Mouse (Mus musculus): ENCODE data around the gene Hmcn2. TPM values are rescaled to one million over a fixed set of nuclear protein-coding genes. Genes with fewer than 3 reads are reported as not detected.

The Hmcn2 gene
- polyA plus RNA-seq, 1 experiment = 4.1 TPM

GRCm38 (mm10) chr2:31446456-31446855 lies 132.2 kb downstream of the Hmcn2 start:
- no peaks in the 10 kb centered on the region for H3K36me3 ChIP-seq (ENCODE audit: control insufficient read depth, insufficient read depth, low read length)
- TF ChIP-seq POLR2A (IDR thresholded peaks at IDR 0.05; ENCODE audit: control insufficient read depth, low read depth, low read length) (no peak), CTCF (IDR thresholded peaks at IDR 0.05; ENCODE audit: control insufficient read depth, insufficient read depth, insufficient replicate concordance, low read depth, low read length) (no peak)
- H3K27me3 ChIP-seq (ENCODE audit: control insufficient read depth, insufficient read depth, low read length) = no peaks in the 10 kb centered on the region
- H3K27ac ChIP-seq (ENCODE audit: control insufficient read depth, insufficient read depth, low read depth, low read length) = no peak overlapping the region
- no peaks in the 10 kb centered on the region for H3K4me1 ChIP-seq (ENCODE audit: control insufficient read depth, insufficient read depth, low read length)
- no peak overlapping the region for H3K4me3 ChIP-seq (ENCODE audit: control insufficient read depth, low read depth, low read length)

- no peaks in the 10 kb centered on the region for H3K4me1 ChIP-seq (ENCODE audit: control insufficient read depth, insufficient read depth, low read length)
Measured at GRCm38 (mm10) chr2:31447536-31447935, 133.3 kb downstream of the Hmcn2 start.

GRCm38 (mm10) chr2:31448756-31449440 lies 134.7 kb downstream of the Hmcn2 start:
- no peak for TF ChIP-seq CTCF (IDR thresholded peaks at IDR 0.05; ENCODE audit: control insufficient read depth, insufficient read depth, insufficient replicate concordance, low read depth, low read length)
- no peak for TF ChIP-seq POLR2A (IDR thresholded peaks at IDR 0.05; ENCODE audit: control insufficient read depth, low read depth, low read length)
- Histone ChIP-seq H3K27ac (ENCODE audit: control insufficient read depth, insufficient read depth, low read depth, low read length) (no peak overlapping the region), H3K4me3 (ENCODE audit: control insufficient read depth, low read depth, low read length) (no peak overlapping the region), H3K36me3 (ENCODE audit: control insufficient read depth, insufficient read depth, low read length) (no peaks in the 10 kb centered on the region), H3K4me1 (ENCODE audit: control insufficient read depth, insufficient read depth, low read length) (no peaks in the 10 kb centered on the region; the same call in 1 of the 2 replicates), H3K27me3 (ENCODE audit: control insufficient read depth, insufficient read depth, low read length) (no peaks in the 10 kb centered on the region)

More at GRCm38 (mm10) chr2:31447536-31447935, 133.3 kb downstream of the Hmcn2 start:
- Histone ChIP-seq H3K36me3 (ENCODE audit: control insufficient read depth, insufficient read depth, low read length) (no peaks in the 10 kb centered on the region), H3K27me3 (ENCODE audit: control insufficient read depth, insufficient read depth, low read length) (no peaks in the 10 kb centered on the region), H3K4me3 (ENCODE audit: control insufficient read depth, low read depth, low read length) (no peak overlapping the region), H3K27ac (ENCODE audit: control insufficient read depth, insufficient read depth, low read depth, low read length) (no peak overlapping the region)
- TF ChIP-seq POLR2A (IDR thresholded peaks at IDR 0.05; ENCODE audit: control insufficient read depth, low read depth, low read length) (no peak), CTCF (IDR thresholded peaks at IDR 0.05; ENCODE audit: control insufficient read depth, insufficient read depth, insufficient replicate concordance, low read depth, low read length) (no peak)

- Histone ChIP-seq H3K36me3 (ENCODE audit: control insufficient read depth, insufficient read depth, low read length) (no peaks in the 10 kb centered on the region), H3K4me1 (ENCODE audit: control insufficient read depth, insufficient read depth, low read length) (no peaks in the 10 kb centered on the region; the same call in 1 of the 2 replicates), H3K27ac (ENCODE audit: control insufficient read depth, insufficient read depth, low read depth, low read length) (no peak overlapping the region)
Measured at GRCm38 (mm10) chr2:31449441-31449815, 135.2 kb downstream of the Hmcn2 start.

GRCm38 (mm10) chr2:31449902-31450301 lies 135.7 kb downstream of the Hmcn2 start:
- H3K4me3 ChIP-seq (ENCODE audit: control insufficient read depth, low read depth, low read length) = no peak overlapping the region
- no peak overlapping the region for H3K27ac ChIP-seq (ENCODE audit: control insufficient read depth, insufficient read depth, low read depth, low read length)
- H3K4me1 ChIP-seq (ENCODE audit: control insufficient read depth, insufficient read depth, low read length) = no peaks in the 10 kb centered on the region; the same call in 1 of the 2 replicates
- no peak for TF ChIP-seq POLR2A (IDR thresholded peaks at IDR 0.05; ENCODE audit: control insufficient read depth, low read depth, low read length)
- TF ChIP-seq CTCF (IDR thresholded peaks at IDR 0.05; ENCODE audit: control insufficient read depth, insufficient read depth, insufficient replicate concordance, low read depth, low read length) = no peak
- H3K27me3 ChIP-seq (ENCODE audit: control insufficient read depth, insufficient read depth, low read length) = no peaks in the 10 kb centered on the region
- no peaks in the 10 kb centered on the region for H3K36me3 ChIP-seq (ENCODE audit: control insufficient read depth, insufficient read depth, low read length)

More at GRCm38 (mm10) chr2:31449441-31449815, 135.2 kb downstream of the Hmcn2 start:
- Histone ChIP-seq H3K4me3 (ENCODE audit: control insufficient read depth, low read depth, low read length) (no peak overlapping the region), H3K27me3 (ENCODE audit: control insufficient read depth, insufficient read depth, low read length) (no peaks in the 10 kb centered on the region)
- no peak for TF ChIP-seq POLR2A (IDR thresholded peaks at IDR 0.05; ENCODE audit: control insufficient read depth, low read depth, low read length)
- TF ChIP-seq CTCF (IDR thresholded peaks at IDR 0.05; ENCODE audit: control insufficient read depth, insufficient read depth, insufficient replicate concordance, low read depth, low read length) = no peak

- TF ChIP-seq POLR2A (IDR thresholded peaks at IDR 0.05; ENCODE audit: control insufficient read depth, low read depth, low read length) (no peak), CTCF (IDR thresholded peaks at IDR 0.05; ENCODE audit: control insufficient read depth, insufficient read depth, insufficient replicate concordance, low read depth, low read length) (no peak)
- Histone ChIP-seq H3K27me3 (ENCODE audit: control insufficient read depth, insufficient read depth, low read length) (no peaks in the 10 kb centered on the region), H3K4me1 (ENCODE audit: control insufficient read depth, insufficient read depth, low read length) (no peaks in the 10 kb centered on the region; the same call in 1 of the 2 replicates), H3K36me3 (ENCODE audit: control insufficient read depth, insufficient read depth, low read length) (no peaks in the 10 kb centered on the region), H3K4me3 (ENCODE audit: control insufficient read depth, low read depth, low read length) (no peak overlapping the region), H3K27ac (ENCODE audit: control insufficient read depth, insufficient read depth, low read depth, low read length) (no peak overlapping the region)
Measured at GRCm38 (mm10) chr2:31450661-31451060, 136.4 kb downstream of the Hmcn2 start.

GRCm38 (mm10) chr2:31451530-31451929 lies 137.3 kb downstream of the Hmcn2 start:
- H3K4me1 ChIP-seq (ENCODE audit: control insufficient read depth, insufficient read depth, low read length) = no peaks in the 10 kb centered on the region; the same call in 1 of the 2 replicates
- H3K36me3 ChIP-seq (ENCODE audit: control insufficient read depth, insufficient read depth, low read length) = no peaks in the 10 kb centered on the region
- no peak overlapping the region for H3K4me3 ChIP-seq (ENCODE audit: control insufficient read depth, low read depth, low read length)
- no peak overlapping the region for H3K27ac ChIP-seq (ENCODE audit: control insufficient read depth, insufficient read depth, low read depth, low read length)
- TF ChIP-seq CTCF (IDR thresholded peaks at IDR 0.05; ENCODE audit: control insufficient read depth, insufficient read depth, insufficient replicate concordance, low read depth, low read length) (no peak), POLR2A (IDR thresholded peaks at IDR 0.05; ENCODE audit: control insufficient read depth, low read depth, low read length) (no peak)
- no peaks in the 10 kb centered on the region for H3K27me3 ChIP-seq (ENCODE audit: control insufficient read depth, insufficient read depth, low read length)

Measured in testis, adult 2 months (tissue).